Mouse (Mus musculus) liver, embryonic 14.5 days (tissue): ENCODE data around the gene Vmn1r200. TPM values are rescaled to one million over a fixed set of nuclear protein-coding genes. Genes with fewer than 3 reads are reported as not detected.
"Not testable (repeated sequence)": the region's sequence is repeated elsewhere in the genome, so short reads cannot be mapped to it uniquely, and the experiment has no call there.

ENCODE experiments used
- ATAC-seq: fragments of 200-750 bp; cut with Nextera tagmentation; 2 replicates; pipeline ENCODE4 v1.8.0; 2017; ENCODE audit warnings: moderate number of reproducible peaks, mild to moderate bottlenecking, moderate library complexity; ENCODE audit not compliant: insufficient read depth
- DNase-seq, 3 experiments: peaks; one replicate each; pipeline ENCODE4 v3.0.0-alpha.2; 2012 to 2013; ENCODE audit warnings: low read depth in 3 of 3, low spot score in 3 of 3
- H3K27ac ChIP-seq: fragments of 300-500 bp; sonication (generic); 2 replicates; pipeline ENCODE4 v1.5.1; 2014; ENCODE audit warnings: moderate library complexity, mild to moderate bottlenecking, control low read depth, inconsistent platforms
- H3K27me3 ChIP-seq: fragments of 300-500 bp; sonication (generic); 2 replicates; pipeline ENCODE4 v1.6.1; 2014; ENCODE audit warnings: mild to moderate bottlenecking, low read length, moderate library complexity; ENCODE audit not compliant: control insufficient read depth, insufficient read depth
- H3K36me3 ChIP-seq: fragments of 300-500 bp; sonication (generic); replicated peaks from 2 replicates; pipeline ENCODE4 v1.6.1; 2014; ENCODE audit warnings: low read depth; ENCODE audit not compliant: control insufficient read depth, insufficient read depth
- H3K4me1 ChIP-seq, 2 experiments: fragments of 200-500 bp in 1 of 2; fragments of 300-500 bp in 1 of 2; sonication (generic) in 1 of 2; replicated peaks; 2 replicates each; pipeline ENCODE4 v1.6.1; 2012 to 2014; ENCODE audit warnings: antibody characterized with exemption in 1 of 2, inconsistent platforms in 1 of 2, low read length in 1 of 2; ENCODE audit not compliant: control insufficient read depth in 2 of 2, insufficient read depth in 2 of 2
- H3K4me2 ChIP-seq: fragments of 300-500 bp; sonication (generic); 2 replicates; pipeline ENCODE4 v1.6.1; 2014; ENCODE audit warnings: low read depth, mild to moderate bottlenecking, control low read depth, moderate library complexity
- H3K4me3 ChIP-seq, 2 experiments: fragments of 200-500 bp in 1 of 2; fragments of 300-500 bp in 1 of 2; sonication (generic) in 1 of 2; 2 replicates each; pipeline ENCODE4 v1.5.1; 2012 to 2014; ENCODE audit warnings: low read depth in 2 of 2, low read length in 2 of 2, mild to moderate bottlenecking in 2 of 2, control low read depth in 1 of 2, inconsistent platforms in 1 of 2, moderate library complexity in 1 of 2; ENCODE audit not compliant: insufficient read depth in 1 of 2
- H3K9ac ChIP-seq: fragments of 300-500 bp; sonication (generic); replicated peaks from 2 replicates; pipeline ENCODE4 v1.6.1; 2014; ENCODE audit warnings: mild to moderate bottlenecking, control low read depth, moderate library complexity
- H3K9me3 ChIP-seq: fragments of 300-500 bp; sonication (generic); 2 replicates; pipeline ENCODE4 v1.6.1; 2016; ENCODE audit warnings: low read length, mixed read lengths; ENCODE audit not compliant: control insufficient read depth
- CTCF ChIP-seq: IDR thresholded peaks from 2 replicates; pipeline ENCODE4 v1.5.1; 2016; ENCODE audit warnings: antibody characterized with exemption, low read depth, control low read depth
- EP300 ChIP-seq: IDR thresholded peaks from 2 replicates; pipeline ENCODE4 v1.6.1; 2016; ENCODE audit warnings: antibody characterized with exemption, low read depth
- WGBS: fragments of 180-500 bp; shearing (Covaris S2); extraction: QIAGEN DNeasy Blood & Tissue Kit; methylation state at CpG from one replicate; pipeline ENCODE4 v1.1.7; 2014; ENCODE audit not compliant: insufficient replicate concordance; 5-methylcytosine and 5-hydroxymethylcytosine counted together
- polyA plus RNA-seq, 2 experiments: library from polyadenylated mRNA; depleted of rRNA in 1 of 2; stranded (reverse) in 1 of 2; unstranded in 1 of 2; fragments of >200 nt; fragmentation: Nextera tagmentation in 1 of 2; extraction: Ambion mirVana in 1 of 2; gene quantifications; 2 replicates each; pipeline versions ENCODE4 v1.2.1 to v1.2.3; 2012 to 2014

Vmn1r200 gene
- not detected in 2 replicates for polyA plus RNA-seq (2012; rRNA removed)
- not detected in 2 replicates for polyA plus RNA-seq (2014; fragmentation: Nextera tagmentation; extraction: Ambion mirVana)

DNA sequence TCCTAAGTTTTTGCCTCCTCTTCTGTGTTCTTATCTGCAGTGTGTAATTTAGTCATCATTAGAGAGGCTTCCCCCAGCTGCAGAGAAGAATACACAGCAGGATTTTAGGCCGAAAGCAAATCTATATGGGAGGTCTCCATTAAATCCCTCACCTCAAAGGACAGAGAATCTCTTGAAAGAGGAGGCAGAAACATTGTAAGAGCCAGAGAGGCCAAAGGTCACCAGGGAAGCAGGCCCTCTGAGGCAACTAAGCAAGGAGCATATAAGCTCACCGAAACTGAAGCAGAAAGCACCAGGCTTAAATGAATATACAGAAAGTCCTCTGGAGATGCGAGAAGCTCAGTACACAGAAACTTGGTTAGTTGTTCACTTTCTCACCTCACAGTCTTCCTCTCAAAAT is at the start of gene Vmn1r200:
Vmn1r200 (plus strand) TSS at position 301 of the 400 bp plus-strand sequence.
- ATAC-seq: no peak
- H3K9ac ChIP-seq: no peak within 1 kb of the TSS

DNA sequence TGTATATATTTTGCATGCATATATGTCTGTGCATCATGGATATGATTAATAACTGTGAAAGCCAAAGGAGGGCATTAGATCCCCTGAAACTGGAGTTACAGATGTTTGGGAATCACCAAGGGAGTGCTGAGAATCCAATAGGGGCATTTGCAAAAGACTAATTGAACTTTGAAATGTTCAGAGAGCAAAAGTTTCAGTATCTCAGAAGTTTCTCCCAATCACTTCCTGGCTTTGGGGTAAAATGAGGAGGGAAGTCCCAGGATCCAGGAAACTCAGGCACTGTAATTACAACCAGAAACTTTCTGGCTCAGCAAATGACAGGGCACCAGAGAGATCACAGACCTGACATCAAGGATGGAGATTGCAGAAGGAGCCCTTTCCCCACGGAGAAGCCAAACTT is 40.1 kb upstream of the Vmn1r200 start, which contains the start of gene Vmn1r198:
Vmn1r198 (plus strand) TSS at position 301 of the 400 bp plus-strand sequence.
- WGBS: 14% methylated on average over 1 of the region's 1 CpGs
- Histone ChIP-seq H3K36me3 (no peaks in the 10 kb centered on the region), H3K27ac (no peak within 1 kb of the TSS), H3K4me2 (no peak within 1 kb of the TSS), H3K9me3 (no peaks in the 10 kb centered on the region), H3K4me1 (no peaks in the 10 kb centered on the region), H3K9ac (no peak within 1 kb of the TSS), H3K4me3 (no peak within 1 kb of the TSS), H3K27me3 (no peaks in the 10 kb centered on the region)
- ATAC-seq (no peak), DNase-seq (no peak)
- TF ChIP-seq CTCF (no peak), EP300 (no peak)

More for the DNA sequence above, at the start of gene Vmn1r200:
- Histone ChIP-seq H3K27ac (no peak within 1 kb of the TSS), H3K27me3 (no peaks in the 10 kb centered on the region), H3K36me3 (no peaks in the 10 kb centered on the region), H3K4me3 (no peak within 1 kb of the TSS), H3K4me1 (no peaks in the 10 kb centered on the region), H3K4me2 (no peak within 1 kb of the TSS), H3K9me3 (no peaks in the 10 kb centered on the region)
- no peak for DNase-seq
- 63% methylated on average over 3 of the region's 3 CpGs for WGBS
- TF ChIP-seq CTCF: no peak
- TF ChIP-seq EP300: no peak

DNA sequence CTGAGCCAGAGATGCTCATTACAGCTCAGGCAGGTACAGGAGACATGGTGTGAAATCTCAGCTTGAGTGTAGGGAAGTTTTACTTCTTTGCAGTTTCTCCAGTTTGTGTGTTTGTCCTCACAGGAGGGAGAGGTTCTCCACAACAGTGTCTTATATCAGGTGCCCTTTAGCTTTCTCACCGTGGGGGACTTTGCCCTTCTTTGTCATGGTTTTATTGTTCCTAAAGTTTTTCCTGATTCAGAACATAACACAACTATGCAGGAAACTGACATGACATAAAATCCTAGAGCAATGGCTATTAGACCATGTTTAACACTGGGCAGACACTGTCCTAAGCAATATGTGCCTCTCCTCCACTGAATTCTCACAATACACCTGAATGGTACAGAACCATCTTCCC is 39.4 kb upstream of the Vmn1r200 start:
- ATAC-seq: no peak
- Histone ChIP-seq H3K9me3 (no peaks in the 10 kb centered on the region), H3K4me2 (no peak overlapping the region), H3K4me1 (no peaks in the 10 kb centered on the region), H3K27ac (no peak overlapping the region), H3K27me3 (no peaks in the 10 kb centered on the region), H3K9ac (no peak overlapping the region), H3K36me3 (no peaks in the 10 kb centered on the region), H3K4me3 (no peak overlapping the region)
- TF ChIP-seq CTCF (no peak), EP300 (no peak)
- DNase-seq: no peak
- WGBS: 61% methylated on average over 1 of the region's 1 CpGs

DNA sequence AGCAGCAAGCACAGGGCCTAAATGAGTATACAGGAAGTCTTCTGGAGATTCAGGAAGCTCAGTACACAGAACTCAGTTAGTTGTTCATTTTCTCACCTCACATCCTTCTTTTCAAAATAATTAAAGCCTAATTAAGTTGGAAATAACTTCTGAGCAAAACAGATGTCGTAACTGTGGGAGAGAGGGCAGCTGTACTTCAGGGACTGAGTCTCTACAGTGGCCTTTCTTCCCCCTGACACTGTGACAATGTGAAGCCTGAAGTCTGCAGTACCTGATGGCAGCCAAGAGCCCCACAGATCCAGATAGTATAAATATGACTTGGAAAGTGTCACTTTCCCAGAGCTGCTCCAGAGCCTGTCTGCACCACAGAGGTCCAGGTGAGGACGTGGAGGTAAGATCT is 10.7 kb upstream of the Vmn1r200 start, which contains the start of gene Vmn1r199:
Vmn1r199 (plus strand) TSS at position 301 of the 400 bp plus-strand sequence.
- H3K27ac ChIP-seq: no peak within 1 kb of the TSS
- DNase-seq (no peak), ATAC-seq (no peak)
- no peak within 1 kb of the TSS for H3K4me2 ChIP-seq
- no peaks in the 10 kb centered on the region for H3K9me3 ChIP-seq
- H3K27me3 ChIP-seq: no peaks in the 10 kb centered on the region
- no peaks in the 10 kb centered on the region for H3K4me1 ChIP-seq
- 56% methylated on average over 2 of the region's 2 CpGs for WGBS
- no peak for TF ChIP-seq EP300
- no peak for TF ChIP-seq CTCF
- H3K9ac ChIP-seq: no peak within 1 kb of the TSS
- H3K36me3 ChIP-seq: no peaks in the 10 kb centered on the region
- H3K4me3 ChIP-seq: no peak within 1 kb of the TSS

DNA sequence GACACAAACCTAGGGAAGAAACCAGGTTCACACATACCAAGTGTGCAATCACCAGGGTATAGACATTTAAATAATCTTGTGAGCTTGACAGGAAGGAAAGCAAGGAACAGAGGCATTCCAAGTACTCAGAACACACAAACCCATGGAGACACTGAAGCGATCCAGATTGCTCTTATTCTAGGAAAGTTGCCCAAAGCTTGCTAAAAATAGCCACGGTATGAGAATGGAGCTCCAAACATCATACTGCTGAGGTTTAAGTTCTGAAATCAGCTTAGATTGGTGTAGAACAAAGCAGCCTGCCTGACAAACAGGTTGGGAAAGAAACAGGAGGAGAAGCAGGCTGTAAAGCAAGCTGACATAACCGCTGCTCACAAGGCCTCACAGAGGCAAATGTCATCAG is 9.0 kb upstream of the Vmn1r200 start:
- DNase-seq: not testable (repeated sequence)

More for the DNA sequence above, 9.0 kb upstream of the Vmn1r200 start:
- H3K4me1 ChIP-seq, H3K9ac ChIP-seq, H3K27me3 ChIP-seq, H3K27ac ChIP-seq, H3K36me3 ChIP-seq, H3K9me3 ChIP-seq, H3K4me3 ChIP-seq, H3K4me2 ChIP-seq, ATAC-seq: not testable (repeated sequence)
- 51% methylated on average over 3 of the region's 3 CpGs for WGBS
